ENCODE assay signal across 8 mouse cellular contexts in the genomic region with DNA sequence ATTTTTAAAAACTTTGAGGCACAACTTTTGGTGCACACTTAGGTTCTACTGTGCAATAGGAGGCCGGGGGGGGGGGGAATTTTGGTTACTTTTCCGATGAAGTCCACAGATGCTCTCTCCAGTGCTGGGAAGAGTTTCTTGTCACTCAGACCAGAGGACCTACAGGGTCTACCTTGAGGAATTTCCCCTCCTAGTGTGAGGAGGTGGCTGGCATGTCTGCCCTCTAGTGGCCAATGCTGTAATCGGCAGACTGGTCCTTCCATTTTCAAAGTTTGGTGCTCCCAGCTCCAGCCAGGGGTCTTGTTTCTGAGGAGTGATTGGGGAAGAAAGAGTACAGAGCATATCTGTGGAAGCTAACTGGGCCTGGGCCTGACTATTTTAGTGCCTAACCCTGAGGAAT.
DNase-seq lines count a peak whose midpoint lies in the region; ATAC-seq and TF ChIP-seq lines count a peak whose summit lies in the region.

No protein-coding gene starts in this region.

- H3K36me3 ChIP-seq in liver, embryonic 11.5 days (ENCODE audit: control insufficient read depth, insufficient read depth, low read length) = no peaks in the 10 kb centered on the region
- no peaks in the 10 kb centered on the region for H3K36me3 ChIP-seq in limb, embryonic 14.5 days (ENCODE audit: control insufficient read depth, insufficient read depth, low read length)

- no peak for TF ChIP-seq POLR2A in bone marrow macrophage, adult 2 months (IDR thresholded peaks at IDR 0.05; ENCODE audit: borderline replicate concordance, low read depth, low read length)
- no peak for TF ChIP-seq POLR2A in embryonic fibroblast, embryonic 13.5 days (IDR thresholded peaks at IDR 0.05; ENCODE audit: low read depth, low read length)
- TF ChIP-seq POLR2A in limb, embryonic 14.5 days (IDR thresholded peaks at IDR 0.05; ENCODE audit: borderline replicate concordance, extremely low read depth, insufficient read depth, insufficient read length) = no peak

- H3K9me3 ChIP-seq in liver, embryonic 11.5 days (ENCODE audit: control insufficient read depth, low read length) = no peaks in the 10 kb centered on the region
- H3K9me3 ChIP-seq in limb, embryonic 14.5 days (ENCODE audit: control insufficient read depth, low read length) = no peaks in the 10 kb centered on the region

- no peak for ATAC-seq in liver, embryonic 11.5 days (replicated peaks; ENCODE audit: low FRiP score)
- peak; percentile 37 for ATAC-seq in limb, embryonic 14.5 days (ENCODE audit: low FRiP score, low read depth)

- TF ChIP-seq CTCF in bone marrow macrophage, adult 2 months (IDR thresholded peaks at IDR 0.05; ENCODE audit: low read depth, low read length) = peak; percentile 90
- TF ChIP-seq CTCF in embryonic fibroblast, embryonic 13.5 days (IDR thresholded peaks at IDR 0.05; ENCODE audit: borderline replicate concordance, insufficient read depth, low read length) = peak; percentile 81; the same call in 1 of the 2 replicates

- no peak overlapping the region for H3K27ac ChIP-seq in liver, embryonic 11.5 days (ENCODE audit: low read depth, low read length)
- H3K27ac ChIP-seq in bone marrow macrophage, adult 2 months (ENCODE audit: insufficient read depth, low read depth, low read length) = no peak overlapping the region
- H3K27ac ChIP-seq in embryonic fibroblast, embryonic 13.5 days (ENCODE audit: insufficient read depth, low read length) = no peak overlapping the region
- no peak overlapping the region for H3K27ac ChIP-seq in limb, embryonic 14.5 days (replicated peaks; ENCODE audit: low read depth, low read length)

- DNase-seq in adrenal gland, adult (ENCODE audit: inconsistent age in 2 of 2, low spot score in 1 of 2) = peak; percentile 6 to 47
- DNase-seq in adrenal gland, adult 8-10 months = no peak
- DNase-seq in liver = peak; percentile 24
- DNase-seq in liver, embryonic 11.5 days (ENCODE audit: low spot score) = no peak
- peak; percentile 19 for DNase-seq in limb, embryonic 14.5 days (ENCODE audit: low spot score)
- peak; percentile 43 for DNase-seq in right cerebral cortex, postnatal 14 days

- 11% methylated on average over 3 of the region's 3 CpGs for WGBS in liver, embryonic 11.5 days
- WGBS in limb, embryonic 14.5 days = 12% methylated on average over 3 of the region's 3 CpGs

- H3K4me3 ChIP-seq in liver, embryonic 11.5 days (ENCODE audit: low read depth, low read length) = no peak overlapping the region
- no peak overlapping the region for H3K4me3 ChIP-seq in bone marrow macrophage, adult 2 months (ENCODE audit: insufficient read depth, low read length)
- H3K4me3 ChIP-seq in embryonic fibroblast, embryonic 13.5 days (ENCODE audit: insufficient read depth, low read length) = no peak overlapping the region
- H3K4me3 ChIP-seq in limb, embryonic 14.5 days (replicated peaks; ENCODE audit: low read length) = no peak overlapping the region

- H3K9ac ChIP-seq in liver, embryonic 11.5 days (ENCODE audit: low read depth, low read length) = no peak overlapping the region
- no peak overlapping the region for H3K9ac ChIP-seq in limb, embryonic 14.5 days (ENCODE audit: low read depth, low read length, severe bottlenecking)

- H3K27me3 ChIP-seq in liver, embryonic 11.5 days (replicated peaks; ENCODE audit: control insufficient read depth, insufficient read depth, low read length) = no peaks in the 10 kb centered on the region
- H3K27me3 ChIP-seq in limb, embryonic 14.5 days (ENCODE audit: control insufficient read depth, insufficient read depth, low read length) = no peaks in the 10 kb centered on the region

- H3K4me1 ChIP-seq in liver, embryonic 11.5 days (replicated peaks; ENCODE audit: control insufficient read depth, insufficient read depth, low read length) = no peaks in the 10 kb centered on the region
- H3K4me1 ChIP-seq in bone marrow macrophage, adult 2 months (ENCODE audit: control insufficient read depth, insufficient read depth, low read length) = no peaks in the 10 kb centered on the region
- no peaks in the 10 kb centered on the region for H3K4me1 ChIP-seq in embryonic fibroblast, embryonic 13.5 days (ENCODE audit: control insufficient read depth, insufficient read depth, low read length)
- no peaks in the 10 kb centered on the region for H3K4me1 ChIP-seq in limb, embryonic 14.5 days (ENCODE audit: control insufficient read depth, insufficient read depth, low read length)

- H3K4me2 ChIP-seq in liver, embryonic 11.5 days = no peak overlapping the region
- H3K4me2 ChIP-seq in limb, embryonic 14.5 days (replicated peaks; ENCODE audit: low read depth, low read length, severe bottlenecking) = no peak overlapping the region

Comparison
In these comparisons a context has a peak if more than half of its experiments do, and no peak if none do; other contexts are left out.
1. DNase-seq: peak in adrenal gland, adult (2 of 2), liver (single experiment), limb, embryonic 14.5 days (single experiment) and right cerebral cortex, postnatal 14 days (single experiment); none in adrenal gland, adult 8-10 months (single experiment) and liver, embryonic 11.5 days (single experiment).